Mouse (Mus musculus) lung, adult 2 months (tissue): ENCODE measurements at regions not wholly inside any gene's neighbourhood (a gene's known extent, or its start where the extent isn't known, plus 50 kb on each side); places are given as distances from the start of the nearest gene placed in this dataset.
"Not testable (repeated sequence)": the region's sequence is repeated elsewhere in the genome, so short reads cannot be mapped to it uniquely, and the experiment has no call there.

Experiments used
- DNase-seq: peaks from one replicate; pipeline ENCODE4 v3.0.0; 2022
- H3K4me1 ChIP-seq: fragments of 200-500 bp; 2 replicates; pipeline ENCODE4 v1.6.1; 2011; ENCODE audit warnings: low read length; ENCODE audit not compliant: control insufficient read depth, insufficient read depth
- H3K4me3 ChIP-seq: fragments of 200-500 bp; replicated peaks from 2 replicates; pipeline ENCODE3; 2011; ENCODE audit warnings: low read depth, mild to moderate bottlenecking, control low read depth, low read length; ENCODE audit errors: extremely low read depth
- CTCF ChIP-seq: fragments of 200-500 bp; IDR thresholded peaks from 2 replicates; pipeline ENCODE4 v1.5.1; 2011; ENCODE audit warnings: mild to moderate bottlenecking, low read length, control low read depth; ENCODE audit not compliant: insufficient read depth
- POLR2A ChIP-seq: fragments of 200-500 bp; IDR thresholded peaks from 2 replicates; pipeline ENCODE4 v1.6.1; 2011; ENCODE audit warnings: low read depth, mild to moderate bottlenecking, control low read depth, low read length, borderline replicate concordance; ENCODE audit errors: extremely low read depth
- WGBS: fragments of 180-500 bp; shearing (Covaris S2); methylation state at CpG from one replicate; pipeline ENCODE4 v1.1.7; 2018; 5-methylcytosine and 5-hydroxymethylcytosine counted together

- no peaks in the 10 kb centered on the region for H3K4me1 ChIP-seq
- DNase-seq = peak; percentile 19
- no peak overlapping the region for H3K4me3 ChIP-seq
- TF ChIP-seq POLR2A = no peak
- TF ChIP-seq CTCF = no peak
- WGBS = 34% methylated on average over 1 of the region's 1 CpGs
Measured at GRCm38 (mm10) chr5:16937840-16938239, 146.2 kb downstream of the Gm28710 start.

GRCm38 (mm10) chr5:16947430-16947829, 155.8 kb downstream of the Gm28710 start:
- H3K4me3 ChIP-seq = no peak overlapping the region
- no peaks in the 10 kb centered on the region for H3K4me1 ChIP-seq
- TF ChIP-seq POLR2A (no peak), CTCF (peak; percentile 35; the same call in 1 of the 2 replicates)
- DNase-seq = no peak
- 20% methylated on average over 1 of the region's 1 CpGs for WGBS

GRCm38 (mm10) chr5:16967735-16968134, 176.1 kb downstream of the Gm28710 start:
- DNase-seq = no peak
- Histone ChIP-seq H3K4me1 (no peaks in the 10 kb centered on the region), H3K4me3 (no peak overlapping the region)
- TF ChIP-seq POLR2A (no peak), CTCF (no peak)
- WGBS = 79% methylated on average over 4 of the region's 4 CpGs

GRCm38 (mm10) chr5:16968817-16969216, 177.2 kb downstream of the Gm28710 start:
- H3K4me1 ChIP-seq, H3K4me3 ChIP-seq, DNase-seq: not testable (repeated sequence)
- 70% methylated on average over 1 of the region's 1 CpGs for WGBS

- TF ChIP-seq POLR2A (no peak), CTCF (no peak)
- no peak for DNase-seq
- peaks cover 3% of the 10 kb centered on the region for H3K4me1 ChIP-seq
- WGBS = 39% methylated on average over 1 of the region's 1 CpGs
- no peak overlapping the region for H3K4me3 ChIP-seq
Measured at GRCm38 (mm10) chr5:16973206-16973896, 181.7 kb downstream of the Gm28710 start.

GRCm38 (mm10) chr5:16976006-16976405, 184.4 kb downstream of the Gm28710 start:
- WGBS = 95% methylated on average over 2 of the region's 2 CpGs
- Histone ChIP-seq H3K4me3 (no peak overlapping the region), H3K4me1 (peaks cover 3% of the 10 kb centered on the region)
- TF ChIP-seq CTCF (no peak), POLR2A (no peak)
- no peak for DNase-seq

GRCm38 (mm10) chr5:16984877-16985276, 193.3 kb downstream of the Gm28710 start:
- TF ChIP-seq POLR2A (no peak), CTCF (no peak)
- Histone ChIP-seq H3K4me3 (no peak overlapping the region), H3K4me1 (no peaks in the 10 kb centered on the region)
- no peak for DNase-seq
- 91% methylated on average over 2 of the region's 2 CpGs for WGBS

GRCm38 (mm10) chr5:16991518-16991917, 199.9 kb downstream of the Gm28710 start:
- 58% methylated on average over 1 of the region's 1 CpGs for WGBS
- no peaks in the 10 kb centered on the region for H3K4me1 ChIP-seq
- DNase-seq = no peak
- H3K4me3 ChIP-seq = no peak overlapping the region
- TF ChIP-seq CTCF = no peak
- TF ChIP-seq POLR2A = no peak

- no peak for DNase-seq
- WGBS = 41% methylated on average over 2 of the region's 2 CpGs
- Histone ChIP-seq H3K4me1 (no peaks in the 10 kb centered on the region), H3K4me3 (no peak overlapping the region)
- TF ChIP-seq CTCF = no peak
- TF ChIP-seq POLR2A = no peak
Measured at GRCm38 (mm10) chr5:16999183-16999582, 207.6 kb downstream of the Gm28710 start.

- Histone ChIP-seq H3K4me3 (no peak overlapping the region), H3K4me1 (no peaks in the 10 kb centered on the region)
- WGBS = 53% methylated on average over 3 of the region's 3 CpGs
- no peak for TF ChIP-seq CTCF
- no peak for TF ChIP-seq POLR2A
- DNase-seq = no peak
Measured at GRCm38 (mm10) chr5:17006807-17007522, 215.4 kb downstream of the Gm28710 start.
